Mouse (Mus musculus): Measurements from ENCODE around the gene Camk1d. TPM values are rescaled to one million over a fixed set of nuclear protein-coding genes. Genes with fewer than 3 reads are reported as not detected.
A peak's percentile ranks its signal among the peaks of the same experiment; 100 is the strongest.
"Not testable (repeated sequence)": the region's sequence is repeated elsewhere in the genome, so short reads cannot be mapped to it uniquely, and the experiment has no call there.

Gene Camk1d
- total and polyA plus RNA-seq, 2 experiments from 2014 or later: 7.2 to 16.6 TPM

DNA sequence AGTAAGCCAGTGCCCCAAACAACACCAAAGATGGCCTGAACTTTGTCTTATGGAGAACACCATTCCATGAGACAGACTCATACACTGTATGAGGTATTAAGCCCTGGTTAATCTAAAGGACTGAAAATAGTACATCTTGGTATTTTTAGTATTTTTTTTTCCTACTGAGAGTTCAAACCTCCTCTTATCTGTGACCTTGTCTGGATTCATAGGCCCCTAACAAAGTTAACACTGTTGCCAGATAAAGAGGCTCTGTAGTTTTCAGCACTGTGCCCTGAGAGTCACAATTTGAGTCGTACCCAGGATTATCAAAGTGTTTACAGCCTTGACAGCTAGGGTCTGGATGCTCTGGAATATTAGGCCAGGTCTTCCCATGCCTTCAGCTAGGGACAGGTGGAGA lies 102.7 kb downstream of the Camk1d start:
- H3K36me3 ChIP-seq (ENCODE audit: insufficient read depth, low read length): no peaks in the 10 kb centered on the region
- ATAC-seq (no peak), DNase-seq (ENCODE audit: low spot score) (no peak)
- no peak for TF ChIP-seq CTCF (IDR thresholded peaks at IDR 0.05; ENCODE audit: low read depth)
- 87% methylated on average over 1 of the region's 1 CpGs for WGBS
- H3K4me3 ChIP-seq (ENCODE audit: low read length): no peak overlapping the region
- no peak overlapping the region for H3K27ac ChIP-seq
- no peak overlapping the region for H3K9ac ChIP-seq (replicated peaks; ENCODE audit: low read length)
- H3K27me3 ChIP-seq (ENCODE audit: insufficient read depth, low read length): no peaks in the 10 kb centered on the region
- no peaks in the 10 kb centered on the region for H3K9me3 ChIP-seq (ENCODE audit: low read length)
- no peak overlapping the region for H3K4me2 ChIP-seq (ENCODE audit: low read depth, low read length)
- H3K4me1 ChIP-seq (ENCODE audit: insufficient read depth, low read length): peaks cover 21% of the 10 kb centered on the region

DNA sequence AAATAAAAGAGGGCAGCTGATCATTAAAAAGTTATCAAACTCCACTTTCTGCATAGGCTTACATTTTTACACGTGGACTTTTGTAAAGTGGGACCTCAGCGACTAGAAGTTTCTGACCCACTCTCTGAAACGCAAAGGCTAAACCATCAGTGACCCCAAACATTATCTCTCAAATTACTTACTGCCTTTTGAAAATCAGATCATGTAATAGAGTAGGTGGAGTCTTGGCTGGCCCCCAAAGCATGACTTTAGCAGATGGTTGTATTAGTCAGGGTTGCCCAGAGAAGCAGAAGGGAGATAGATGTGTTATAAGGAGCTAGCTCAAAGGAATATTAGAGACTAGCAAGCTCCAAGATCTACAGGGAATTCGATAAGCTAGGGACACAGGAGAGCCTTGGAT lies 103.8 kb downstream of the Camk1d start:
- Histone ChIP-seq H3K27me3 (ENCODE audit: insufficient read depth, low read length) (no peaks in the 10 kb centered on the region), H3K4me3 (ENCODE audit: low read length) (no peak overlapping the region), H3K9ac (replicated peaks; ENCODE audit: low read length) (no peak overlapping the region), H3K9me3 (ENCODE audit: low read length) (no peaks in the 10 kb centered on the region), H3K4me1 (ENCODE audit: insufficient read depth, low read length) (peaks cover 21% of the 10 kb centered on the region), H3K4me2 (ENCODE audit: low read depth, low read length) (no peak overlapping the region), H3K36me3 (ENCODE audit: insufficient read depth, low read length) (no peaks in the 10 kb centered on the region), H3K27ac (no peak overlapping the region)
- no peak for TF ChIP-seq CTCF (IDR thresholded peaks at IDR 0.05; ENCODE audit: low read depth)
- DNase-seq (ENCODE audit: low spot score) (peak; percentile 25), ATAC-seq (no peak)
- 67% methylated on average over 4 of the region's 4 CpGs for WGBS

DNA sequence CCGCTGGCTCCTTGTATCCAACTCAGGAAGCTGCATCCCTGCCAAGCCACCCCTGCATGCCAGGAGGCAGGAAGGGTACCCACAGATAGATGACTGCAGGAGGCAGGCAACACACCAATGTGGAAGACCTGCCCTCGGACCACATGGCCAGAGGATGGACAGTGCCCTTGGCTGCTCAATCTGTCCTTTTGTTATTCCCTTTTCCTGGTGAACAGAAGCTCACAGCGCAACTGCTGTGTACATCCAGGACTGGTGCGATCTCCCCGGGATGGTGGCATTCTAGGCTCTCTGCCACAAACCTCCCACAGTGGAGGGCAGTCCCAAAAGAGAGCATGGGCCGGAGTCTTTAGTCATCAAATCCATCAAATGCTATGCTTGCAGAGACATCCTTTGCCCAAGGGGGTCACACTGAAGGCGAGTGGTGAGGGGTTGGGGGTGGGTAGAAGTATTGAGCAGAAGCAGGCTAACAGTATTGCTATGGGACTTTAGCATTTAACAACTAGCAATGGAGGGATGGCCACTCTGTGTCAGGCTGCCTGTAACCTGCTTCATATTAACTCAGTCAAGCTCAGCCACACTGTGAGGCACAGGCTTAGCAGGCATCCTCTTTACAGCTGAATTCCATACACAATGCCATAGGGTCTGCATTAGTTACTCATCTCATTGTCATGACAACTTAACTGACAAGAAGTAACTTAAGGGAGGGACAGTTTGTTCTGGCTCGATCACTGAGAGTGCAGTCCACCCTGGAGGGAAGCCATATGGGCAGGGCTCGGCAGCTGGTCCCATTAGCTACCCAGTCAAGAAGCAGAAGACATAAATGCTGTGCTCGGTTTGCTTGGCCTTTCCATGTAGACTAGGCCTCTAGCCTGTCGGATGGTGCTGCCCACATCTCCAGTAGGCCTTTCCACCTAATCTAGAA lies 106.1 kb downstream of the Camk1d start:
- peak; percentile 73 for ATAC-seq
- Histone ChIP-seq H3K4me2 (ENCODE audit: low read depth, low read length) (no peak overlapping the region), H3K9me3 (ENCODE audit: low read length) (no peaks in the 10 kb centered on the region), H3K9ac (replicated peaks; ENCODE audit: low read length) (no peak overlapping the region), H3K27me3 (ENCODE audit: insufficient read depth, low read length) (no peaks in the 10 kb centered on the region), H3K4me3 (ENCODE audit: low read length) (no peak overlapping the region), H3K4me1 (ENCODE audit: insufficient read depth, low read length) (peaks cover 7% of the 10 kb centered on the region; the same call in 1 of the 2 replicates), H3K36me3 (ENCODE audit: insufficient read depth, low read length) (no peaks in the 10 kb centered on the region), H3K27ac (no peak overlapping the region)
- peak; percentile 65 for DNase-seq (ENCODE audit: low spot score)
- 38% methylated on average over 11 of the region's 11 CpGs for WGBS
- no peak for TF ChIP-seq CTCF (IDR thresholded peaks at IDR 0.05; ENCODE audit: low read depth)

DNA sequence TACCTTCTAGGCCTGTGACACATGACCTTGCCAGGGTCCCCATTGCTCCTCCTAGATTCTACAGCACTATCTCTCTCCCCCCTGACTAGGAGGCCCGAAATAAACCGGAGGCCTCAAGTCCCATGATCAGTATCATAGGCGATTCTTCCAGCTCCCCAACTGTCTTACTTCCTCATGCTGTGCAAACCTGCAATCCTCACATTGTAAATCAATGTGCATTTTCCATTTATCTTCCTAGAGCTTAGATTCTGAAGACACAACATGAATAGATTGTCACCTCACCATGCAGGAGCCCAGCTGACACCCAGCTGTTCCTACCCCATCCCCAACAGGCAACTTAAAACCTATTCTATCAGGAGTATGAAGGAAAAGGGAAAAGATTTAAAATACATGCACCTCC lies 108.5 kb downstream of the Camk1d start:
- H3K36me3 ChIP-seq (ENCODE audit: insufficient read depth, low read length): no peaks in the 10 kb centered on the region
- peaks cover 7% of the 10 kb centered on the region; the same call in 1 of the 2 replicates for H3K4me1 ChIP-seq (ENCODE audit: insufficient read depth, low read length)
- no peak overlapping the region for H3K27ac ChIP-seq
- ATAC-seq (no peak), DNase-seq (ENCODE audit: low spot score) (no peak)
- H3K4me2 ChIP-seq (ENCODE audit: low read depth, low read length): no peak overlapping the region
- no peak for TF ChIP-seq CTCF (IDR thresholded peaks at IDR 0.05; ENCODE audit: low read depth)
- no peaks in the 10 kb centered on the region for H3K9me3 ChIP-seq (ENCODE audit: low read length)
- 89% methylated on average over 3 of the region's 3 CpGs for WGBS
- H3K27me3 ChIP-seq (ENCODE audit: insufficient read depth, low read length): no peaks in the 10 kb centered on the region
- no peak overlapping the region for H3K4me3 ChIP-seq (ENCODE audit: low read length)
- no peak overlapping the region for H3K9ac ChIP-seq (replicated peaks; ENCODE audit: low read length)

- no peak overlapping the region for H3K4me3 ChIP-seq (ENCODE audit: low read length)
- no peak overlapping the region for H3K4me2 ChIP-seq (ENCODE audit: low read depth, low read length)
- DNase-seq (ENCODE audit: low spot score): no peak
- TF ChIP-seq CTCF (IDR thresholded peaks at IDR 0.05; ENCODE audit: low read depth): no peak
- H3K27me3 ChIP-seq (ENCODE audit: insufficient read depth, low read length): no peaks in the 10 kb centered on the region
- no peak for ATAC-seq
- no peak overlapping the region for H3K27ac ChIP-seq
- 0 out of 2 replicates have a peak, but pooled peaks cover 1% of the 10 kb centered on the region for H3K4me1 ChIP-seq (ENCODE audit: insufficient read depth, low read length)
- no peaks in the 10 kb centered on the region for H3K36me3 ChIP-seq (ENCODE audit: insufficient read depth, low read length)
- WGBS: 92% methylated on average over 1 of the region's 1 CpGs
- H3K9me3 ChIP-seq (ENCODE audit: low read length): no peaks in the 10 kb centered on the region
- no peak overlapping the region for H3K9ac ChIP-seq (replicated peaks; ENCODE audit: low read length)
These were observed 112.3 kb downstream of the Camk1d start for GRCm38 (mm10) chr2:5602044-5602443.

GRCm38 (mm10) chr2:5601243-5601642 lies 113.1 kb downstream of the Camk1d start:
- not testable (repeated sequence) for H3K9ac ChIP-seq (replicated peaks; ENCODE audit: low read length); H3K36me3 ChIP-seq (ENCODE audit: insufficient read depth, low read length); H3K27me3 ChIP-seq (ENCODE audit: insufficient read depth, low read length); H3K9me3 ChIP-seq (ENCODE audit: low read length); DNase-seq (ENCODE audit: low spot score); H3K4me2 ChIP-seq (ENCODE audit: low read depth, low read length); H3K4me3 ChIP-seq (ENCODE audit: low read length); H3K4me1 ChIP-seq (ENCODE audit: insufficient read depth, low read length); H3K27ac ChIP-seq
- WGBS: 12% methylated on average over 2 of the region's 2 CpGs
- ATAC-seq: peak; percentile 61; the same call in 1 of the 2 replicates

All from hindbrain, postnatal 0 days (tissue).